Mouse (Mus musculus) R1 (cell line): Measurements from ENCODE around the gene 4931414P19Rik.
A peak's percentile ranks its signal among the peaks of the same experiment; 100 is the strongest.

ENCODE experiments used
- DNase-seq: peaks from one replicate; pipeline ENCODE4 v3.0.0-alpha.2; 2018; ENCODE audit warnings: low read depth, low spot score

The 4931414P19Rik gene

GRCm38 (mm10) chr14:54544703-54545102 lies 61.1 kb downstream of the 4931414P19Rik start:
- no peak for DNase-seq

GRCm38 (mm10) chr14:54540771-54541170 lies 65.0 kb downstream of the 4931414P19Rik start:
- peak; percentile 59 for DNase-seq

GRCm38 (mm10) chr14:54538580-54538979 lies 67.2 kb downstream of the 4931414P19Rik start:
- peak; percentile 86 for DNase-seq
